Comparison of ENCODE assay signal across 25 mouse cellular contexts in the genomic region with DNA sequence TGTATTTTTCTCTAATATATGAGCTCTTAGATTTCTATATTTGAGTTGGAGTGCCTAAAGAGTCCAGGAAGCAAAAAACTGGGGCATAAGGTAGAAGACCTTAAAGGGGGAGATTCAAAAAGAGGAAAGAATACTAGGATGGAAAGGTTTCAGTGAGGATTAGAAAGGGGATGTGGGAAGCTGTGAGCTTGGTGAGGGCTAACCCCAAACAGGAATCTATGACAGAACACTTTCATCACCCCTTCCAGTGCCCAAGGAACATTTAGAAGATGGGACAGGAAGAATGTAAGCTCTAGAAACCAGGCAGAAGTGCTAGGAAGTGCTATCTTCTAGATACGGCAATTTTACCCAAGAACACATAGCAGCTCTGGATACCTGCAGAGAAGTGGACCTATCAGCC.
DNase-seq lines count a peak whose midpoint lies in the region; ATAC-seq and TF ChIP-seq lines count a peak whose summit lies in the region.
"Had no signal": no experiment of that assay in that cellular context is flagged by ENCODE, and none has a peak within 500 bp of the region (broad histone marks: within the 10 kb centered on the region; RNA-seq: fewer than 3 reads in every experiment).

No protein-coding gene starts in this region.

- H3K4me1 ChIP-seq in CH12.LX (ENCODE audit: control insufficient read depth in 1 of 2, insufficient read depth in 2 of 2) = peaks cover 0 to 4% of the 10 kb centered on the region in 2 experiments; a peak in 1 of 4 replicates
- H3K4me1 ChIP-seq in intestine, postnatal 0 days (replicated peaks; ENCODE audit: control insufficient read depth, insufficient read depth, low read length) = no peaks in the 10 kb centered on the region
- H3K4me1 ChIP-seq: embryonic facial prominence, embryonic 13.5 days; embryonic facial prominence, embryonic 15.5 days; forebrain, embryonic 10.5 days; forebrain, embryonic 12.5 days had no signal

- peak; percentile 34; the same call in 1 of the 2 replicates for TF ChIP-seq EP300 in CH12.LX (IDR thresholded peaks at IDR 0.05; ENCODE audit: low read length)

- no peak overlapping the region for H3K27ac ChIP-seq in CH12.LX (ENCODE audit: insufficient read depth, low read depth)
- H3K27ac ChIP-seq in intestine, postnatal 0 days (ENCODE audit: low read depth, low read length) = no peak overlapping the region
- H3K27ac ChIP-seq: embryonic facial prominence, embryonic 13.5 days; embryonic facial prominence, embryonic 15.5 days; forebrain, embryonic 10.5 days; forebrain, embryonic 12.5 days had no signal

- peak; percentile 78 for ATAC-seq in common myeloid progenitor, adult 5-6 weeks (replicated peaks; ENCODE audit: low read depth, poor library complexity, severe bottlenecking)
- peak; percentile 90 for ATAC-seq in megakaryocyte, adult 5-6 weeks (ENCODE audit: poor library complexity, severe bottlenecking)
- no peak for ATAC-seq in intestine, postnatal 0 days
- ATAC-seq: activated CD4-positive, CD25-positive, alpha-beta regulatory T cell, adult 4 months; forebrain, embryonic 14.5 days; forebrain, embryonic 16.5 days; Patski had no signal

- TF ChIP-seq POLR2A in CH12.LX (IDR thresholded peaks at IDR 0.05; ENCODE audit: low read depth, low read length) = no peak

- dilution Hi-C loops in CH12.LX (cut with MboI; ENCODE audit: extremely low pct_ligation_motif_present, extremely low pct_unique_long_range_greater_than_20kb, low sequenced_read_pairs) = no loop called here

- H3K27me3 ChIP-seq in CH12.LX (replicated peaks) = no peaks in the 10 kb centered on the region
- H3K27me3 ChIP-seq in intestine, postnatal 0 days (replicated peaks; ENCODE audit: control insufficient read depth, insufficient read depth, low read length) = no peaks in the 10 kb centered on the region
- H3K27me3 ChIP-seq: embryonic facial prominence, embryonic 13.5 days; embryonic facial prominence, embryonic 15.5 days; forebrain, embryonic 12.5 days; Patski had no signal

- no peaks in the 10 kb centered on the region for H3K36me3 ChIP-seq in CH12.LX (replicated peaks in 1 of 2; ENCODE audit: control insufficient read depth in 1 of 2, insufficient read depth in 1 of 2, low read length in 1 of 2)
- no peaks in the 10 kb centered on the region for H3K36me3 ChIP-seq in intestine, postnatal 0 days (ENCODE audit: control insufficient read depth, insufficient read depth)
- H3K36me3 ChIP-seq: embryonic facial prominence, embryonic 13.5 days; embryonic facial prominence, embryonic 15.5 days; forebrain, embryonic 10.5 days; forebrain, embryonic 12.5 days; G1E had no signal

- no peak for DNase-seq in CH12.LX (ENCODE audit: extremely low read depth)
- DNase-seq in urinary bladder, adult 2 months (ENCODE audit: low spot score) = no peak
- no peak for DNase-seq in left cerebral cortex, adult 8-10 months (ENCODE audit: low spot score in 2 of 2)
- DNase-seq: adrenal gland, adult 8-10 months; adrenal gland, postnatal 14 days; adrenal gland, postnatal 36 days; cerebellum, adult 11-12 months; cerebellum, adult 2 months; cerebellum, adult 9-10 months; cerebellum, postnatal 10 days; cerebellum, postnatal 25 days; embryo, embryonic 11 days had no signal

- no peak overlapping the region for H3K4me2 ChIP-seq in CH12.LX (ENCODE audit: insufficient read depth, low read depth, poor library complexity, severe bottlenecking)
- H3K4me2 ChIP-seq in intestine, postnatal 0 days (replicated peaks; ENCODE audit: low read depth) = no peak overlapping the region
- H3K4me2 ChIP-seq: embryonic facial prominence, embryonic 13.5 days; embryonic facial prominence, embryonic 15.5 days; forebrain, embryonic 12.5 days had no signal

- H3K4me3 ChIP-seq in CH12.LX (replicated peaks in 1 of 3; ENCODE audit: low read depth in 2 of 3, low read length in 2 of 3, poor library complexity in 1 of 3) = no peak overlapping the region
- no peak overlapping the region for H3K4me3 ChIP-seq in intestine, postnatal 0 days (ENCODE audit: low read depth, low read length)
- H3K4me3 ChIP-seq: embryonic facial prominence, embryonic 13.5 days; embryonic facial prominence, embryonic 15.5 days; erythroblast, embryonic 14.5 days; forebrain, embryonic 10.5 days; forebrain, embryonic 12.5 days had no signal

- no peaks in the 10 kb centered on the region for H3K9me3 ChIP-seq in CH12.LX (replicated peaks; ENCODE audit: low read length)
- H3K9me3 ChIP-seq in intestine, postnatal 0 days (ENCODE audit: control insufficient read depth) = 0 out of 2 replicates have a peak, but pooled peaks cover under 1% of the 10 kb centered on the region
- H3K9me3 ChIP-seq: embryonic facial prominence, embryonic 15.5 days; forebrain, embryonic 10.5 days; forebrain, embryonic 12.5 days had no signal

- TF ChIP-seq RAD21 in CH12.LX (IDR thresholded peaks at IDR 0.05; ENCODE audit: low read depth, low read length) = no peak

- in situ Hi-C loops in CH12.LX (cut with MboI; ENCODE audit: low pct_ligation_motif_present, low pct_unique_long_range_greater_than_20kb, low sequenced_read_pairs) = no loop called here

- WGBS in intestine, postnatal 0 days = 100% methylated on average over 1 of the region's 1 CpGs

- H3K79me2 ChIP-seq in CH12.LX (replicated peaks; ENCODE audit: control insufficient read depth, extremely low read depth, insufficient read depth, poor library complexity, severe bottlenecking) = no peaks in the 10 kb centered on the region

- no peak for TF ChIP-seq CTCF in CH12.LX (conservative IDR thresholded peaks at IDR 0.05 in 1 of 2, IDR thresholded peaks at IDR 0.05 in 1 of 2; ENCODE audit: low read depth in 2 of 2, low read length in 2 of 2)
- TF ChIP-seq CTCF in intestine, postnatal 0 days (IDR thresholded peaks at IDR 0.05; ENCODE audit: low read depth) = no peak

- H3K9ac ChIP-seq in CH12.LX (ENCODE audit: insufficient read depth, low read depth) = no peak overlapping the region
- H3K9ac ChIP-seq in intestine, postnatal 0 days (ENCODE audit: low read depth, low read length) = no peak overlapping the region
- H3K9ac ChIP-seq: embryonic facial prominence, embryonic 13.5 days; embryonic facial prominence, embryonic 15.5 days; forebrain, embryonic 12.5 days had no signal

TF ChIP-seq in CH12.LX, 34 proteins besides CTCF, POLR2A, EP300 and RAD21:
- no peak for TF ChIP-seq ZC3H11A (IDR thresholded peaks at IDR 0.05; ENCODE audit: low read depth, low read length)
- TF ChIP-seq CHD2 (IDR thresholded peaks at IDR 0.05; ENCODE audit: low read length) = no peak
- TF ChIP-seq POLR2AphosphoS2 (IDR thresholded peaks at IDR 0.05; ENCODE audit: low read depth, low read length) = no peak
- TF ChIP-seq ZNF384 (IDR thresholded peaks at IDR 0.05; ENCODE audit: low read depth, low read length) = no peak
- no peak for TF ChIP-seq MAX (IDR thresholded peaks at IDR 0.05; ENCODE audit: low read length)
- no peak for TF ChIP-seq JUN (IDR thresholded peaks at IDR 0.05; ENCODE audit: insufficient read depth, low read depth, low read length)
- no peak for TF ChIP-seq ZKSCAN1 (IDR thresholded peaks at IDR 0.05; ENCODE audit: borderline replicate concordance, low read depth, low read length)
- no peak for TF ChIP-seq SIN3A (IDR thresholded peaks at IDR 0.05; ENCODE audit: low read length)
- no peak for TF ChIP-seq JUND (conservative IDR thresholded peaks at IDR 0.05; ENCODE audit: low read depth, low read length)
- no peak for TF ChIP-seq HCFC1 (IDR thresholded peaks at IDR 0.05; ENCODE audit: low read depth, low read length)
- TF ChIP-seq NELFE (IDR thresholded peaks at IDR 0.05; ENCODE audit: low read depth, low read length) = no peak
- no peak for TF ChIP-seq KAT2A (IDR thresholded peaks at IDR 0.05; ENCODE audit: insufficient replicate concordance, low read length)
- no peak for TF ChIP-seq RCOR1 (conservative IDR thresholded peaks at IDR 0.05; ENCODE audit: low read depth, low read length)
- no peak for TF ChIP-seq PAX5 (IDR thresholded peaks at IDR 0.05; ENCODE audit: low read length)
- TF ChIP-seq NRF1 (IDR thresholded peaks at IDR 0.05; ENCODE audit: low read depth, low read length) = no peak
- no peak for TF ChIP-seq BHLHE40 (IDR thresholded peaks at IDR 0.05; ENCODE audit: low read depth, low read length)
TF ChIP-seq in CH12.LX: peak in this region for 0.
